Mouse (Mus musculus) MEL (cell line): ENCODE results near the gene Siah2. TPM values are rescaled to one million over a fixed set of nuclear protein-coding genes. Genes with fewer than 3 reads are reported as not detected.

Experiments
- DNase-seq: peaks from one replicate; pipeline ENCODE4 v3.0.0; 2011; ENCODE audit warnings: low read depth, low spot score
- H3K27ac ChIP-seq: 2 replicates; pipeline ENCODE4 v1.5.1; 2012; ENCODE audit warnings: low read depth, mild to moderate bottlenecking, control low read depth, low read length, moderate library complexity; ENCODE audit not compliant: control insufficient read depth
- H3K27me3 ChIP-seq, 2 experiments: fragments of 150-350 bp in 1 of 2; sonication (generic) in 1 of 2; 2 replicates each; pipeline ENCODE4 v1.6.1; 2012; ENCODE audit warnings: low read length in 2 of 2, mild to moderate bottlenecking in 2 of 2, improper control_type of control experiment in 1 of 2, moderate library complexity in 1 of 2; ENCODE audit not compliant: insufficient read depth in 2 of 2, control insufficient read depth in 1 of 2
- H3K36me3 ChIP-seq, 2 experiments: 2 replicates each; pipeline ENCODE4 v1.6.1; 2012 to 2014; ENCODE audit warnings: low read length in 2 of 2, improper control_type of control experiment in 1 of 2, inconsistent platforms in 1 of 2, mild to moderate bottlenecking in 1 of 2; ENCODE audit not compliant: insufficient read depth in 2 of 2, control insufficient read depth in 1 of 2
- H3K4me1 ChIP-seq, 2 experiments: fragments of 150-350 bp in 1 of 2; sonication (generic) in 1 of 2; 2 replicates each; pipeline ENCODE4 v1.6.1; 2012; ENCODE audit warnings: low read length in 2 of 2, improper control_type of control experiment in 1 of 2, mild to moderate bottlenecking in 1 of 2; ENCODE audit not compliant: insufficient read depth in 2 of 2, control insufficient read depth in 1 of 2
- H3K4me3 ChIP-seq, 2 experiments: fragments of 150-350 bp in 1 of 2; sonication (generic) in 1 of 2; 2 replicates each; pipeline ENCODE4 v1.5.1; 2012; ENCODE audit warnings: low read depth in 2 of 2, low read length in 2 of 2, mild to moderate bottlenecking in 2 of 2, moderate library complexity in 2 of 2, control low read depth in 1 of 2, improper control_type of control experiment in 1 of 2; ENCODE audit not compliant: control insufficient read depth in 1 of 2, insufficient read depth in 1 of 2
- H3K79me2 ChIP-seq: 2 replicates; pipeline ENCODE4 v1.6.1; 2012; ENCODE audit warnings: mild to moderate bottlenecking, low read length, moderate library complexity; ENCODE audit not compliant: control insufficient read depth, poor library complexity, insufficient read depth
- H3K9ac ChIP-seq: 2 replicates; pipeline ENCODE4 v1.6.1; 2012; ENCODE audit warnings: low read depth, mild to moderate bottlenecking, control low read depth, low read length, moderate library complexity; ENCODE audit not compliant: control insufficient read depth, poor library complexity, severe bottlenecking
- H3K9me3 ChIP-seq: fragments of 150-350 bp; sonication (generic); replicated peaks from 2 replicates; pipeline ENCODE4 v1.6.1; 2012; ENCODE audit warnings: mild to moderate bottlenecking, low read length, improper control_type of control experiment, moderate library complexity; ENCODE audit not compliant: insufficient read depth
- BHLHE40 ChIP-seq: IDR thresholded peaks from 2 replicates; pipeline ENCODE4 v1.6.1; 2012; ENCODE audit warnings: low read depth, mild to moderate bottlenecking, inconsistent platforms, low read length, improper control_type of control experiment, borderline replicate concordance
- CHD1 ChIP-seq: IDR thresholded peaks from 2 replicates; pipeline ENCODE4 v1.6.1; 2012; ENCODE audit warnings: low read depth, mild to moderate bottlenecking, inconsistent platforms, low read length, improper control_type of control experiment
- CTCF ChIP-seq, 3 experiments: IDR thresholded peaks in 2 of 3; conservative IDR thresholded peaks in 1 of 3; 2 replicates each; pipeline ENCODE4 v1.5.1; 2011 to 2012; ENCODE audit warnings: low read length in 3 of 3, low read depth in 2 of 3, mild to moderate bottlenecking in 2 of 3, improper control_type of control experiment in 1 of 3, inconsistent platforms in 1 of 3, mixed read lengths in 1 of 3, moderate library complexity in 1 of 3; ENCODE audit not compliant: control insufficient read depth in 1 of 3, insufficient read depth in 1 of 3, poor library complexity in 1 of 3, severe bottlenecking in 1 of 3
- E2F4 ChIP-seq: IDR thresholded peaks from 2 replicates; pipeline ENCODE4 v1.6.1; 2011; ENCODE audit warnings: low read depth, low read length, improper control_type of control experiment, borderline replicate concordance
- ETS1 ChIP-seq: IDR thresholded peaks from 2 replicates; pipeline ENCODE4 v1.6.1; 2012; ENCODE audit warnings: low read depth, mild to moderate bottlenecking, inconsistent platforms, low read length, improper control_type of control experiment, moderate library complexity
- HCFC1 ChIP-seq: IDR thresholded peaks from 2 replicates; pipeline ENCODE4 v1.6.1; 2012; ENCODE audit warnings: low read depth, mild to moderate bottlenecking, inconsistent platforms, low read length, improper control_type of control experiment, moderate library complexity
- JUND ChIP-seq: IDR thresholded peaks from 2 replicates; pipeline ENCODE4 v1.6.1; 2011; ENCODE audit warnings: low read depth, mild to moderate bottlenecking, improper control_type of control experiment, low read length
- KAT2A ChIP-seq: conservative IDR thresholded peaks from 2 replicates; pipeline ENCODE4 v1.6.1; 2012; ENCODE audit warnings: low read depth, low read length, improper control_type of control experiment, inconsistent platforms
- MEF2A ChIP-seq: IDR thresholded peaks from 2 replicates; pipeline ENCODE4 v1.6.1; 2014; ENCODE audit warnings: low read depth, mild to moderate bottlenecking, inconsistent platforms, low read length, improper control_type of control experiment; ENCODE audit not compliant: poor library complexity, insufficient replicate concordance, severe bottlenecking; ENCODE audit errors: extremely low read depth
- RAD21 ChIP-seq: IDR thresholded peaks from 2 replicates; pipeline ENCODE4 v1.6.1; 2011; ENCODE audit warnings: mild to moderate bottlenecking, low read depth, low read length, improper control_type of control experiment
- RCOR1 ChIP-seq: IDR thresholded peaks from 2 replicates; pipeline ENCODE4 v1.6.1; 2012; ENCODE audit warnings: low read depth, mild to moderate bottlenecking, inconsistent platforms, low read length, improper control_type of control experiment
- TBP ChIP-seq: IDR thresholded peaks from 2 replicates; pipeline ENCODE4 v1.8.0; 2011; ENCODE audit warnings: low read depth, low read length, improper control_type of control experiment
- TCF12 ChIP-seq: IDR thresholded peaks from 2 replicates; pipeline ENCODE4 v1.6.1; 2014; ENCODE audit warnings: low read depth, mild to moderate bottlenecking, inconsistent platforms, low read length, improper control_type of control experiment, moderate library complexity
- UBTF ChIP-seq: IDR thresholded peaks from 2 replicates; pipeline ENCODE4 v1.6.1; 2012; ENCODE audit warnings: low read depth, mild to moderate bottlenecking, inconsistent platforms, low read length, improper control_type of control experiment, moderate library complexity, borderline replicate concordance; ENCODE audit not compliant: insufficient read depth
- USF1 ChIP-seq: IDR thresholded peaks from 2 replicates; pipeline ENCODE4 v1.6.1; 2014; ENCODE audit warnings: low read depth, mild to moderate bottlenecking, inconsistent platforms, low read length, improper control_type of control experiment, moderate library complexity
- USF2 ChIP-seq, 2 experiments: IDR thresholded peaks; 2 replicates each; pipeline ENCODE4 v1.6.1; 2011 to 2012; ENCODE audit warnings: improper control_type of control experiment in 2 of 2, low read length in 2 of 2, borderline replicate concordance in 1 of 2, inconsistent platforms in 1 of 2, low read depth in 1 of 2, mild to moderate bottlenecking in 1 of 2; ENCODE audit not compliant: insufficient read depth in 1 of 2
- ZC3H11A ChIP-seq: IDR thresholded peaks from 2 replicates; pipeline ENCODE4 v1.6.1; 2012; ENCODE audit warnings: low read depth, mild to moderate bottlenecking, inconsistent platforms, low read length, improper control_type of control experiment
- ZKSCAN1 ChIP-seq: IDR thresholded peaks from 2 replicates; pipeline ENCODE4 v1.6.1; 2012; ENCODE audit warnings: low read depth, mild to moderate bottlenecking, inconsistent platforms, low read length, improper control_type of control experiment, moderate library complexity
- ZNF384 ChIP-seq: IDR thresholded peaks from 2 replicates; pipeline ENCODE4 v1.6.1; 2012; ENCODE audit warnings: low read depth, mild to moderate bottlenecking, inconsistent platforms, low read length, improper control_type of control experiment
- polyA plus RNA-seq, 2 experiments: library from polyadenylated mRNA; stranded (reverse) in 1 of 2; unstranded in 1 of 2; fragments of >175 nt in 1 of 2; fragments of >200 nt in 1 of 2; gene quantifications; 2 replicates each; pipeline versions ENCODE4 v1.2.1 to v1.2.4; 2012; ENCODE audit warnings: low replicate concordance in 2 of 2, low read depth in 1 of 2; ENCODE audit not compliant: insufficient read length in 2 of 2, insufficient read depth in 1 of 2, missing spikeins in 1 of 2
- total RNA-seq: library from RNA; depleted of rRNA; stranded (reverse); fragments of 300-350 nt; gene quantifications from 2 replicates; pipeline ENCODE4 v1.2.3, GENCODE M21; 2012

The Siah2 gene
- total and polyA plus RNA-seq, 3 experiments, result 17.6 to 58.1 (median 22.5) TPM

DNA sequence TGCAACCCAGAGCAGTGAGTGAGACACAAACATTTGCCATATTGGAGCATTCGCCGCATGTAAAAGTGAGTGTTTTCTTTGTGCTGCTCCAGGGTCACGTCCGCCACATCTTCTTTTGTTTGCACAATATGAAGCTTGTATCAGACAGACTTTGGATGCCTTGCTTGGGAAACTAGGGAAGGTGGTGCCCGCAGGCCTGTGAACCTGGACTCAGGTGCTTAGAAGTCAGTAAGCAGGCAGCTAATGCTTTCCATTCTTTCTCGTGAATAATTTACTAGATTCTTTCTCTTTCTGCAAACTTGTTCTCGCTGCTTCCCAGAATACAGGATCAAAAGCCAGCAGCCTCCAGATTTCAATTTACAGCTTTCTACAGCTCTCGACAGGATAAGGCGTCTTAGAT lies 11.5 kb upstream of the Siah2 start:
- TF ChIP-seq ZC3H11A, result no peak
- TF ChIP-seq E2F4, result no peak
- TF ChIP-seq ZNF384, result no peak
- TF ChIP-seq TCF12, result no peak
- no peak for TF ChIP-seq RCOR1
- TF ChIP-seq ZKSCAN1, result no peak
- TF ChIP-seq USF2 (IDR thresholded peaks at IDR 0.05; ENCODE audit: borderline replicate concordance in 1 of 2, insufficient read depth in 1 of 2, low read depth in 1 of 2, low read length in 2 of 2), result no peak
- no peak for TF ChIP-seq UBTF
- TF ChIP-seq HCFC1, result no peak
- no peak for TF ChIP-seq RAD21
- TF ChIP-seq KAT2A, result no peak
- TF ChIP-seq CTCF (IDR thresholded peaks at IDR 0.05 in 2 of 3, conservative IDR thresholded peaks at IDR 0.05 in 1 of 3; ENCODE audit: control insufficient read depth in 1 of 3, insufficient read depth in 1 of 3, low read depth in 2 of 3, low read length in 3 of 3, poor library complexity in 1 of 3, severe bottlenecking in 1 of 3), result no peak
- TF ChIP-seq BHLHE40, result no peak
- TF ChIP-seq MEF2A, result no peak
- TF ChIP-seq CHD1, result no peak
- no peak for TF ChIP-seq JUND
- no peak for TF ChIP-seq ETS1
- no peaks in the 10 kb centered on the region for H3K36me3 ChIP-seq

GRCm38 (mm10) chr3:58702329-58702728 lies 10.1 kb upstream of the Siah2 start:
- Histone ChIP-seq H3K27ac (no peak overlapping the region), H3K9me3 (no peaks in the 10 kb centered on the region), H3K27me3 (peaks cover 0 to 1% of the 10 kb centered on the region in 2 experiments; a peak in 1 of 4 replicates), H3K4me3 (no peak overlapping the region), H3K36me3 (no peaks in the 10 kb centered on the region), H3K9ac (no peak overlapping the region), H3K79me2 (no peaks in the 10 kb centered on the region), H3K4me1 (no peaks in the 10 kb centered on the region)
- peak; percentile 21 for DNase-seq
- TF ChIP-seq TBP (peak; percentile 97), USF1 (no peak)

More for the DNA sequence above, 11.5 kb upstream of the Siah2 start:
- DNase-seq, result no peak
- Histone ChIP-seq H3K27ac (no peak overlapping the region), H3K79me2 (no peaks in the 10 kb centered on the region), H3K9me3 (no peaks in the 10 kb centered on the region), H3K27me3 (peaks cover 0 to 1% of the 10 kb centered on the region in 2 experiments; a peak in 1 of 4 replicates), H3K4me1 (no peaks in the 10 kb centered on the region), H3K9ac (no peak overlapping the region), H3K4me3 (no peak overlapping the region)
